7 mouse cellular contexts compared by ENCODE assay signal in genomic region chr9:73040080-73040479, GRCm38 (mm10). TPM values are rescaled to one million over a fixed set of nuclear protein-coding genes. Genes with fewer than 3 reads are reported as not detected.
DNase-seq lines count a peak whose midpoint lies in the region; ATAC-seq and TF ChIP-seq lines count a peak whose summit lies in the region.

Gene Pigb (minus strand): TSS chr9:73040378.

- TF ChIP-seq CTCF in lung, embryonic 14.5 days (IDR thresholded peaks at IDR 0.05; ENCODE audit: low read depth) = no peak

- peak within 1 kb of the TSS; percentile 66 for H3K4me3 ChIP-seq in lung, embryonic 14.5 days (ENCODE audit: low read depth, low read length)
- peak within 1 kb of the TSS; percentile 86 for H3K4me3 ChIP-seq in hindbrain, embryonic 10.5 days
- H3K4me3 ChIP-seq in liver, embryonic 13.5 days (replicated peaks) = peak within 1 kb of the TSS; percentile 85

- WGBS in lung, embryonic 14.5 days = 27% methylated on average over 6 of the region's 6 CpGs
- WGBS in hindbrain, embryonic 10.5 days = 37% methylated on average over 6 of the region's 6 CpGs
- WGBS in liver, embryonic 13.5 days (ENCODE audit: insufficient replicate concordance) = 21% methylated on average over 6 of the region's 6 CpGs

- peak within 1 kb of the TSS; percentile 80 for H3K27ac ChIP-seq in lung, embryonic 14.5 days (ENCODE audit: low read depth)
- peak within 1 kb of the TSS; percentile 92 for H3K27ac ChIP-seq in hindbrain, embryonic 10.5 days
- H3K27ac ChIP-seq in liver, embryonic 13.5 days = peak within 1 kb of the TSS; percentile 82

- no peaks in the 10 kb centered on the region for H3K27me3 ChIP-seq in lung, embryonic 14.5 days (ENCODE audit: insufficient read depth, low read length)
- peaks cover 7% of the 10 kb centered on the region for H3K27me3 ChIP-seq in hindbrain, embryonic 10.5 days (ENCODE audit: insufficient read depth, poor library complexity, severe bottlenecking)
- no peaks in the 10 kb centered on the region for H3K27me3 ChIP-seq in liver, embryonic 13.5 days

- peaks cover 5% of the 10 kb centered on the region; the same call in 1 of the 2 replicates for H3K36me3 ChIP-seq in lung, embryonic 14.5 days (ENCODE audit: insufficient read depth)
- H3K36me3 ChIP-seq in hindbrain, embryonic 10.5 days = peaks cover 9% of the 10 kb centered on the region; the same call in 1 of the 2 replicates
- no peaks in the 10 kb centered on the region for H3K36me3 ChIP-seq in liver, embryonic 13.5 days

- 0 out of 2 replicates have a peak, but pooled peaks cover 6% of the 10 kb centered on the region for H3K4me1 ChIP-seq in lung, embryonic 14.5 days (ENCODE audit: insufficient read depth)
- H3K4me1 ChIP-seq in hindbrain, embryonic 10.5 days (replicated peaks) = peaks cover 24% of the 10 kb centered on the region
- H3K4me1 ChIP-seq in liver, embryonic 13.5 days (replicated peaks) = peaks cover 33% of the 10 kb centered on the region

- ATAC-seq in lung, embryonic 14.5 days (ENCODE audit: insufficient read depth) = no peak
- ATAC-seq in liver, embryonic 13.5 days (ENCODE audit: low read depth) = no peak

- peak within 1 kb of the TSS; percentile 95 for H3K4me2 ChIP-seq in lung, embryonic 14.5 days
- peak within 1 kb of the TSS; percentile 80 for H3K4me2 ChIP-seq in liver, embryonic 13.5 days

- no peaks in the 10 kb centered on the region for H3K9me3 ChIP-seq in lung, embryonic 14.5 days (ENCODE audit: low read depth, low read length)
- no peaks in the 10 kb centered on the region for H3K9me3 ChIP-seq in hindbrain, embryonic 10.5 days
- no peaks in the 10 kb centered on the region for H3K9me3 ChIP-seq in liver, embryonic 13.5 days (replicated peaks)

- DNase-seq in lung, embryonic 14.5 days = no peak
- no peak for DNase-seq in lung, postnatal 10 days
- DNase-seq in adrenal gland, postnatal 4 days (ENCODE audit: low spot score in 2 of 2) = no peak
- DNase-seq in hindbrain, embryonic 10.5 days (ENCODE audit: low spot score) = no peak
- peak; percentile 11 for DNase-seq in liver, embryonic 13.5 days
- DNase-seq in gastrocnemius, postnatal 10 days = no peak
- no peak for DNase-seq in spleen, adult 18-20 months

- H3K9ac ChIP-seq in lung, embryonic 14.5 days = peak within 1 kb of the TSS; percentile 78
- peak within 1 kb of the TSS; percentile 87 for H3K9ac ChIP-seq in liver, embryonic 13.5 days

RNA-seq across cellular contexts. Expression of gene Pigb, which starts in this region (rescaled TPM):
- 16.1 and 16.7 TPM in 2 replicates for polyA plus RNA-seq in lung, embryonic 14.5 days (2014; fragmentation: Nextera tagmentation; extraction: Ambion mirVana)
- 10 to 100 TPM; 18.8 to 20.4 TPM for total RNA-seq in adrenal gland, postnatal 4 days (2021)
- polyA plus RNA-seq in hindbrain, embryonic 10.5 days (2016; fragmentation: Nextera tagmentation; extraction: Ambion mirVana) = 15.0 and 15.8 TPM in 2 replicates
- polyA plus RNA-seq in liver, embryonic 13.5 days (2015; fragmentation: Nextera tagmentation; extraction: Ambion mirVana) = 4.5 and 6.2 TPM in 2 replicates
- 1 to 10 TPM; 4.4 to 5.3 TPM for total RNA-seq in gastrocnemius, postnatal 10 days (2021)
